Mouse (Mus musculus): ENCODE measurements around the gene Il17re.
A peak's percentile ranks its signal among the peaks of the same experiment; 100 is the strongest.

Il17re gene

GRCm38 (mm10) chr6:113457952-113458534 lies at the start of gene Il17re:
Gene Il17re, plus strand, starts transcription at chr6:113458484.
- DNase-seq = no peak

GRCm38 (mm10) chr6:113410001-113410400 lies 48.3 kb upstream of the Il17re start:
- DNase-seq = no peak

- no peak for DNase-seq
These were observed 41.9 kb upstream of the Il17re start for GRCm38 (mm10) chr6:113416416-113416815.

- peak; percentile 17 for DNase-seq
These were observed 39.7 kb upstream of the Il17re start for GRCm38 (mm10) chr6:113418441-113419198.

GRCm38 (mm10) chr6:113419199-113419587 lies 39.1 kb upstream of the Il17re start, which contains the start of gene Rpusd3:
Gene Rpusd3, minus strand, starts transcription at chr6:113419340.
- peak; percentile 99 for DNase-seq

- DNase-seq = no peak
These were observed 35.3 kb upstream of the Il17re start for GRCm38 (mm10) chr6:113423000-113423399.

- no peak for DNase-seq
These were observed 34.1 kb upstream of the Il17re start for GRCm38 (mm10) chr6:113424187-113424586.

- no peak for DNase-seq
These were observed 31.6 kb upstream of the Il17re start for GRCm38 (mm10) chr6:113426696-113427095.

GRCm38 (mm10) chr6:113427397-113427796 lies 30.9 kb upstream of the Il17re start:
- peak; percentile 49 for DNase-seq

GRCm38 (mm10) chr6:113428006-113428405 lies 30.3 kb upstream of the Il17re start:
- no peak for DNase-seq

GRCm38 (mm10) chr6:113429965-113430364 lies 28.3 kb upstream of the Il17re start:
- no peak for DNase-seq

- DNase-seq = no peak
These were observed 27.4 kb upstream of the Il17re start for GRCm38 (mm10) chr6:113430846-113431245.

- no peak for DNase-seq
These were observed 26.5 kb upstream of the Il17re start for GRCm38 (mm10) chr6:113431801-113432200.

- no peak for DNase-seq
These were observed 24.6 kb upstream of the Il17re start for GRCm38 (mm10) chr6:113433661-113434060.

GRCm38 (mm10) chr6:113434691-113435090 lies 23.6 kb upstream of the Il17re start:
- no peak for DNase-seq

GRCm38 (mm10) chr6:113435664-113436205 lies 22.5 kb upstream of the Il17re start, which contains the start of gene Cidec:
Gene Cidec, minus strand, starts transcription at chr6:113435760.
- DNase-seq = no peak

GRCm38 (mm10) chr6:113437135-113437534 lies 21.1 kb upstream of the Il17re start:
- no peak for DNase-seq

GRCm38 (mm10) chr6:113438721-113439430 lies 19.4 kb upstream of the Il17re start:
- no peak for DNase-seq

GRCm38 (mm10) chr6:113440686-113441085 lies 17.6 kb upstream of the Il17re start:
- no peak for DNase-seq

GRCm38 (mm10) chr6:113441147-113441680 lies 17.1 kb upstream of the Il17re start:
- peak; percentile 81 for DNase-seq

GRCm38 (mm10) chr6:113442087-113442441 lies 16.2 kb upstream of the Il17re start:
- DNase-seq = no peak

- DNase-seq = peak; percentile 94
These were observed 15.7 kb upstream of the Il17re start, which contains the start of gene Jagn1 for GRCm38 (mm10) chr6:113442442-113443090. Gene Jagn1, plus strand, starts transcription at chr6:113442569.

- DNase-seq = peak; percentile 16
These were observed 15.2 kb upstream of the Il17re start for GRCm38 (mm10) chr6:113443091-113443490.

Data from embryo, embryonic 11 days (tissue).